In the genomic region with DNA sequence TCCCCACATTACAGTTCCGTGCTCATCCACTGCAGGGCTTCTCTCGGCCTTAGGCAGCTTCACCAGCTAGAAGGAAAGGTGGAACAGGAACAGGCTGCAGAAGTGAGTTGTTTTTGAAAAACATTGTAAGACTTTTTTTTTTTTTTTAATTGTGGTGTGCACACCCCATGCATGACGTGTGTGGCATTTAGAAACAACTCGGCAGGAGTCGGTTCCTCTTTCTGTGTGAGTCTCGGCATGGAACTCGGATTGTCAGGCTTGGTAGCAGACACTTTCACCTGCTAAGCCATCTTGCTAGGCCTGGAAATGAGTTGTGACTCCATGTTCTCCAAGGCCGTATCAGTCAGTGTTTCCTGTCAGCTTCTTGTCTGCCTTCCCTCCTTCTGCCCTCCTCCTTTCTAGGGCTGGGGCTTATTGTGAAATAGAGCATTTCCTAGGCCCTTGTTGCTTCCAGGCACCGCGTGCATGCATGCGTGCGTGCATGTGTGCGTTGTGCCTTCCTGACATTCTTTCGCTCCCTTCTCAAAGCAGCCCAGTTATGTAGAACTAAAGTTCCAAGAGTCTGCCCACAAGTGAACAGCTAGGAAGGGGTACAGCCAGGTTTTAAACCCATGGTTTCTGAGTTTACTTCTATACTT, we compare ENCODE assay signal across 21 mouse cellular contexts. TPM values are rescaled to one million over a fixed set of nuclear protein-coding genes. Genes with fewer than 3 reads are reported as not detected.
DNase-seq lines count a peak whose midpoint lies in the region; ATAC-seq lines count a peak whose summit lies in the region.
"Had no signal": no experiment of that assay in that cellular context is flagged by ENCODE, and none has a peak within 500 bp of the region (broad histone marks: within the 10 kb centered on the region; RNA-seq: fewer than 3 reads in every experiment).

No protein-coding gene starts in this region.

- DNase-seq in 416B (ENCODE audit: low read depth) (peak; percentile 45), A20 (ENCODE audit: low read depth, low spot score) (peak; percentile 86)
- DNase-seq in spleen, adult 12 weeks (ENCODE audit: low spot score), result peak; percentile 38
- no peak for DNase-seq in adrenal gland, adult (ENCODE audit: inconsistent age in 2 of 2, low spot score in 1 of 2)
- DNase-seq in cerebellum, postnatal 25 days, result no peak
- DNase-seq: adrenal gland, postnatal 14 days; cerebellum, adult 9-10 months; gastrocnemius, postnatal 36 days; heart, postnatal 14 days; kidney, adult 11 months; kidney, postnatal 14 days; right cerebral cortex, postnatal 4 days had no signal

- peaks cover 12% of the 10 kb centered on the region; the same call in 1 of the 2 replicates for H3K36me3 ChIP-seq in intestine, embryonic 15.5 days

- no peaks in the 10 kb centered on the region for H3K9me3 ChIP-seq in intestine, embryonic 15.5 days
- H3K9me3 ChIP-seq: embryonic facial prominence, embryonic 15.5 days; forebrain, embryonic 12.5 days; limb, embryonic 13.5 days; neural tube, embryonic 12.5 days; stomach, embryonic 15.5 days had no signal

- no peak overlapping the region for H3K27ac ChIP-seq in intestine, embryonic 15.5 days
- H3K27ac ChIP-seq: embryonic facial prominence, embryonic 15.5 days; forebrain, embryonic 12.5 days; limb, embryonic 13.5 days; neural tube, embryonic 12.5 days; stomach, embryonic 15.5 days had no signal

- peak; percentile 37 to 81; a peak in 2 of 4 replicates for ATAC-seq in hematopoietic stem cell, adult 5-6 weeks (replicated peaks in 1 of 2; ENCODE audit: insufficient read depth in 1 of 2, low FRiP score in 2 of 2, low TSS enrichment in 1 of 2, low read depth in 1 of 2, poor library complexity in 2 of 2, severe bottlenecking in 2 of 2)
- no peak for ATAC-seq in intestine, embryonic 15.5 days
- ATAC-seq: hindbrain, embryonic 16.5 days had no signal

- H3K4me1 ChIP-seq in intestine, embryonic 15.5 days (replicated peaks), result no peaks in the 10 kb centered on the region
- H3K4me1 ChIP-seq: embryonic facial prominence, embryonic 15.5 days; forebrain, embryonic 12.5 days; limb, embryonic 13.5 days; neural tube, embryonic 12.5 days; stomach, embryonic 15.5 days had no signal

- H3K4me3 ChIP-seq in intestine, embryonic 15.5 days (replicated peaks), result no peak overlapping the region
- H3K4me3 ChIP-seq: embryonic facial prominence, embryonic 15.5 days; forebrain, embryonic 12.5 days; limb, embryonic 13.5 days; neural tube, embryonic 12.5 days; stomach, embryonic 15.5 days had no signal

- no peak overlapping the region for H3K4me2 ChIP-seq in intestine, embryonic 15.5 days (replicated peaks)
- H3K4me2 ChIP-seq: embryonic facial prominence, embryonic 15.5 days; forebrain, embryonic 12.5 days; heart, embryonic 11.5 days; limb, embryonic 13.5 days; neural tube, embryonic 12.5 days; stomach, embryonic 15.5 days had no signal

- no peak overlapping the region for H3K9ac ChIP-seq in intestine, embryonic 15.5 days
- H3K9ac ChIP-seq: embryonic facial prominence, embryonic 15.5 days; forebrain, embryonic 12.5 days; limb, embryonic 13.5 days; neural tube, embryonic 12.5 days; stomach, embryonic 15.5 days had no signal

- no peaks in the 10 kb centered on the region for H3K27me3 ChIP-seq in intestine, embryonic 15.5 days (replicated peaks)
- H3K27me3 ChIP-seq: embryonic facial prominence, embryonic 15.5 days; forebrain, embryonic 12.5 days; limb, embryonic 13.5 days; neural tube, embryonic 12.5 days; stomach, embryonic 15.5 days had no signal

- WGBS in intestine, embryonic 15.5 days, result 92% methylated on average over 14 of the region's 14 CpGs

RNA-seq across cellular contexts. Expression of gene Usf3, which starts 26.1 kb away (rescaled TPM):
- 13.5 and 16.1 TPM in 2 replicates for total RNA-seq in hematopoietic stem cell, adult 5-6 weeks (2017)
- 2.6 and 3.0 TPM in 2 replicates for polyA plus RNA-seq in intestine, embryonic 15.5 days (2015; fragmentation: Nextera tagmentation; extraction: Ambion mirVana)

RNA-seq across cellular contexts. Expression of gene Naa50, which starts 59.6 kb away (rescaled TPM):
- total RNA-seq in hematopoietic stem cell, adult 5-6 weeks (2017), result 95.1 and 108 TPM in 2 replicates
- polyA plus RNA-seq in intestine, embryonic 15.5 days (2015; fragmentation: Nextera tagmentation; extraction: Ambion mirVana), result 94.2 and 109 TPM in 2 replicates

RNA-seq across cellular contexts. Expression of gene Atp6v1a, which starts 59.7 kb away (rescaled TPM):
- 49.9 and 68.7 TPM in 2 replicates for total RNA-seq in hematopoietic stem cell, adult 5-6 weeks (2017)
- polyA plus RNA-seq in intestine, embryonic 15.5 days (2015; fragmentation: Nextera tagmentation; extraction: Ambion mirVana), result 61.0 and 64.0 TPM in 2 replicates

Comparison
In these comparisons a context has a peak if more than half of its experiments do, and no peak if none do; other contexts are left out.
1. DNase-seq: peak in 416B (single experiment), A20 (single experiment) and spleen, adult 12 weeks (single experiment); none in adrenal gland, adult (0 of 2) and cerebellum, postnatal 25 days (0 of 2).